Mouse (Mus musculus): ENCODE measurements around the gene Cpm.

GRCm38 (mm10) chr10:117652930-117653778, 23.9 kb downstream of the Cpm start:
- TF ChIP-seq POLR2A (IDR thresholded peaks at IDR 0.05; ENCODE audit: insufficient read depth, low read depth, low read length), result no peak
- TF ChIP-seq CTCF (IDR thresholded peaks at IDR 0.05), result no peak

Measured in heart, adult 2 months (tissue).